Mouse (Mus musculus) forebrain, embryonic 14.5 days (tissue): ENCODE data around the gene Gsdma3. TPM values are rescaled to one million over a fixed set of nuclear protein-coding genes. Genes with fewer than 3 reads are reported as not detected.

ENCODE experiments used
- ATAC-seq: fragments of 200-750 bp; cut with Nextera tagmentation; 2 replicates; pipeline ENCODE4 v1.8.0; 2017; ENCODE audit warnings: mild to moderate bottlenecking, moderate library complexity
- DNase-seq: peaks from one replicate; pipeline ENCODE4 v3.0.0-alpha.2; 2015; ENCODE audit warnings: low spot score
- H3K27ac ChIP-seq: fragments of 300-500 bp; sonication (generic); 2 replicates; pipeline ENCODE4 v1.5.1; 2014; ENCODE audit warnings: low read depth, mild to moderate bottlenecking, control low read depth, low read length, moderate library complexity
- H3K27me3 ChIP-seq: fragments of 300-500 bp; sonication (generic); replicated peaks from 2 replicates; pipeline ENCODE4 v1.6.1; 2014; ENCODE audit warnings: low read length, control low read depth, mixed read lengths; ENCODE audit not compliant: control insufficient read depth, insufficient read depth
- H3K36me3 ChIP-seq: fragments of 300-500 bp; sonication (generic); 2 replicates; pipeline ENCODE4 v1.6.1; 2014; ENCODE audit warnings: low read length, control low read depth; ENCODE audit not compliant: control insufficient read depth, insufficient read depth
- H3K4me1 ChIP-seq: fragments of 300-500 bp; sonication (generic); 2 replicates; pipeline ENCODE4 v1.6.1; 2014; ENCODE audit warnings: antibody characterized with exemption, low read length, control low read depth; ENCODE audit not compliant: control insufficient read depth, insufficient read depth
- H3K4me2 ChIP-seq: fragments of 300-500 bp; sonication (generic); 2 replicates; pipeline ENCODE4 v1.6.1; 2014; ENCODE audit warnings: mild to moderate bottlenecking, control low read depth, low read length
- H3K4me3 ChIP-seq: fragments of 300-500 bp; sonication (generic); 2 replicates; pipeline ENCODE4 v1.5.1; 2014; ENCODE audit warnings: low read depth, low read length, control low read depth
- H3K9ac ChIP-seq: fragments of 300-500 bp; sonication (generic); 2 replicates; pipeline ENCODE4 v1.6.1; 2014; ENCODE audit warnings: mild to moderate bottlenecking, low read length, control low read depth, moderate library complexity
- H3K9me3 ChIP-seq: fragments of 300-500 bp; sonication (generic); replicated peaks from 2 replicates; pipeline ENCODE4 v1.6.1; 2016; ENCODE audit warnings: low read length, control low read depth, mixed read lengths; ENCODE audit not compliant: control insufficient read depth
- WGBS: fragments of 180-500 bp; shearing (Covaris S2); extraction: QIAGEN DNeasy Blood & Tissue Kit; methylation state at CpG from one replicate; pipeline ENCODE4 v1.1.7; 2014; 5-methylcytosine and 5-hydroxymethylcytosine counted together
- polyA plus RNA-seq: library from polyadenylated mRNA; unstranded; fragments of >200 nt; fragmentation: Nextera tagmentation; extraction: Ambion mirVana; gene quantifications from 2 replicates; pipeline ENCODE4 v1.2.1, GENCODE M21; 2014

Gene Gsdma3
- polyA plus RNA-seq, 1 experiment from 2014 or later: not detected

DNA sequence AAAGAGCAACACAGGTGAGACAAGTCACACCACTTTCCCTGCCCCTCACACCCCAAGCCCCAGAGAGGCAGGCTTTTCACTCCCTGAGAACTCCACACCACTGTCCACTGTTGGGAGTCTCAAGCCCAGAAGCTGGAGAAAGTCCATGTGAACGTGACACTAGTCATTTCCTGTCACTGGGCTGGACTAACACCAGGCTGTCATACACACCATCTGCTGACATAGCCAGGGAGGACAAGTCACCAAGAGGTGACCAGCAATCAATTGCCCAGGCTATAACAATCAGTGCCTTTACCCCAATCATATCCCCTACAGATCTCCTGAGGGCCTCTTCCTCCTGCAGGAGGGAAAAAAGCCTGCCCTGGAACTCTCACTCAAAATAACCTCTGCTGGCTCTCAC, 42.0 kb upstream of the Gsdma3 start:
- Histone ChIP-seq H3K9ac (no peak overlapping the region), H3K27ac (no peak overlapping the region), H3K9me3 (no peaks in the 10 kb centered on the region), H3K27me3 (no peaks in the 10 kb centered on the region), H3K4me3 (no peak overlapping the region), H3K4me1 (peaks cover 21% of the 10 kb centered on the region), H3K36me3 (peaks cover 32% of the 10 kb centered on the region), H3K4me2 (no peak overlapping the region)
- ATAC-seq: no peak
- 70% methylated on average over 1 of the region's 1 CpGs for WGBS
- no peak for DNase-seq

DNA sequence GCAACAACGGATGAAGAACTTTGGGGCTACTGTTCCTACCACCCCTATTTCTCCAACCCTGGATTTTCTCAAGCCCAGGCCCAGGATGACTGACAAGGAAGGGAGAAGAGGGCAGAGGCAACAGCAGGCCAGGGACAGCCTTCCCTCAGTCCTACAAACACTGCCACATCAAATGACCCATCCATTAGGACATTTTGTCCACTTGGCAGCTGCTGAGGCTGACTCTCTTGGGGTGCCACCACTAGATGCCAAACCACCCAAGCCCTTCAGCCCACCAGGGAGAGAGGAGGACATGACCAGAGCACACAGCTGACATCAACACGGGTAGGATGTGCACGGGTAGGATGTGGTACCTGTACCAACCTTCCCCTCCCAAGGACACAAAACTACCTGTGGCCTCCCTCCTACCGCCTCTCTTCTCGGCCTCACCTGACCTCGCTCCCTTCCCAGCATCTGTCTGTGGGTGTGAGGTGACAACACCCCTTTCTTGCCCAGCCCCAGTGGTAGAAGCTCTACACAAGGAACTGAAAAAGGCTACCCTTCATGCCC, 41.5 kb upstream of the Gsdma3 start:
- no peak overlapping the region for H3K9ac ChIP-seq
- H3K4me2 ChIP-seq: no peak overlapping the region
- H3K4me1 ChIP-seq: peaks cover 21% of the 10 kb centered on the region
- WGBS: 96% methylated on average over 6 of the region's 6 CpGs
- ATAC-seq (no peak), DNase-seq (no peak)
- H3K4me3 ChIP-seq: no peak overlapping the region
- H3K27ac ChIP-seq: no peak overlapping the region
- no peaks in the 10 kb centered on the region for H3K27me3 ChIP-seq
- H3K36me3 ChIP-seq: peaks cover 32% of the 10 kb centered on the region
- no peaks in the 10 kb centered on the region for H3K9me3 ChIP-seq

DNA sequence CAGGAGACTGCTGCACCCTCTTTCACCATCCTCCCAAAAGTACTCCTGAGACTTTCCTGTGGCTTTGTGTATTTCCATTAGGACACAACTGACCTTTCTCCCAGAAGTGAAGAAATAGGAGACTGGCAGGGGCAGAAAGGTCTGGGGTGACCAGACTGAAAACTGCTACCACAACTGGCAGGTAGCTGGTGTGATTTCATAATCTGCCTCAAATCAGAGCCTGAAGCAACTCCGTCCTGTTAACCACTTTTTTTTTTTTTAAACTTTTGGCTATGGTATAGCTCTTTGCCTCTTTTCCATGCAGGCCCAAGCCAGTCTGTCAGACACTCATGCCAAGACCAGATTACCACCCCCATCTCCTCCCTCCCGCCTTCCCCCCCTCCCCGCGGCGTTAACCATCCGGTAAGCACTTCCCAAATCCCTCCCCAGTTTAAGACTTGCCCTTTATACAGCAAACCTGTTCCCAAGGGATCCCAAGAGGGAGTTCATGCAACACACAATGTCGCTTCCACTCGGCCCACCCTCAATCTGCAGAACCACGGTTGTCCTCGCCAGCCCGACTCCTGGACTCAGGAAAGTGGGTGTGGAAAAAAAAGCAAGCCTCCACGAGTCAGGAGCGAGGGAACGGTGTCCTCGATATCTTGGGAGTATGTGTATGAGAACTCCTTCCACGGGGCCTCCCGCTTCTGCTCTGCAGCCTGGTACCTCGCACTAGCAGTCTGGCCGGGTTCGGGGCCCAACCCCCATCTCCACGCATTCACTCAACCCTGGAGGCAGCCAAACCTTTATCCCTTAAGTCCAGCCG, 39.9 kb upstream of the Gsdma3 start:
- under 1% methylated on average over 22 of the region's 22 CpGs for WGBS
- Histone ChIP-seq H3K27me3 (no peaks in the 10 kb centered on the region), H3K4me1 (peaks cover 21% of the 10 kb centered on the region), H3K9me3 (no peaks in the 10 kb centered on the region), H3K27ac (peak overlapping the region; percentile 67), H3K9ac (peak overlapping the region; percentile 87), H3K4me3 (peak overlapping the region; percentile 72), H3K4me2 (peak overlapping the region; percentile 85), H3K36me3 (peaks cover 22% of the 10 kb centered on the region)
- peak; percentile 43 for DNase-seq
- ATAC-seq: peak; percentile 47

DNA sequence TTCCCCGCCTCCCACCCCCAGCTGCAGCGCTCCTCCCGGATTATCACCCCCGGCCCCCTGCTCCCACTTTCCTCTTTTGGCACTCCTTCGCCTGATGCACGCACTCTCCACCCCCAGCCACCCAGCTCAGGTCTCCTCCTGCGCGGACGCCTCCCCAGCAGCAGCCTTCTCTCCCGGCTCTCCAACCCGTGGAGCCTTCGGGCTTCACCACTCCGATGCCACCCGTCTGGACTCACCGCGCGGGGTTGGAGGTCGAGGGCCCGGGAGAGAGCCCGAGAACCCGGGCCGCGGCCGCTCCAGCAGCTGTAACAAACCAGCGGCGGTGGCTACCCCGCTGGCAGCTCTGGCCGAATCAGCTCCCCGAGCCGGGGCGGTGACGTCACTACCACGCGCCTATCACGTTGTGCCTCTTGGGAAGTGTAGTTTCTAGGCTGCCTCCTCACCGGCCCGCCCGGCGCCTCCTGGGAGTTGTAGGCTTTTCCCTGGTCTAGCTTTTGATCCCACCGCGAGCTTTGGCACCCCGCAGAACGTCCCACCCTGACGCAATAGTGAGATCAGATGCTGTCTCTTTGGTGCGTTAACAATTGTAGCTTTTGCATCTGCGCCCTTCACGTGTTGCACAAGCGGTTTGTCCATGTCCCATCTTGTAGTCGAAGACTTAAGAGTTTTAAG, 39.1 kb upstream of the Gsdma3 start, which contains the start of gene Ormdl3:
Gene Ormdl3, minus strand, starts transcription at position 477 of the 672 bp plus-strand sequence.
- DNase-seq: peak; percentile 99
- ATAC-seq: peak; percentile 97
- H3K4me2 ChIP-seq: peak within 1 kb of the TSS; percentile 85
- no peaks in the 10 kb centered on the region for H3K9me3 ChIP-seq
- peak within 1 kb of the TSS; percentile 67 for H3K27ac ChIP-seq
- WGBS: under 1% methylated on average over 49 of the region's 49 CpGs
- H3K9ac ChIP-seq: peak within 1 kb of the TSS; percentile 87
- H3K27me3 ChIP-seq: no peaks in the 10 kb centered on the region
- H3K36me3 ChIP-seq: peaks cover 16% of the 10 kb centered on the region
- peak within 1 kb of the TSS; percentile 72 for H3K4me3 ChIP-seq
- peaks cover 21% of the 10 kb centered on the region for H3K4me1 ChIP-seq

DNA sequence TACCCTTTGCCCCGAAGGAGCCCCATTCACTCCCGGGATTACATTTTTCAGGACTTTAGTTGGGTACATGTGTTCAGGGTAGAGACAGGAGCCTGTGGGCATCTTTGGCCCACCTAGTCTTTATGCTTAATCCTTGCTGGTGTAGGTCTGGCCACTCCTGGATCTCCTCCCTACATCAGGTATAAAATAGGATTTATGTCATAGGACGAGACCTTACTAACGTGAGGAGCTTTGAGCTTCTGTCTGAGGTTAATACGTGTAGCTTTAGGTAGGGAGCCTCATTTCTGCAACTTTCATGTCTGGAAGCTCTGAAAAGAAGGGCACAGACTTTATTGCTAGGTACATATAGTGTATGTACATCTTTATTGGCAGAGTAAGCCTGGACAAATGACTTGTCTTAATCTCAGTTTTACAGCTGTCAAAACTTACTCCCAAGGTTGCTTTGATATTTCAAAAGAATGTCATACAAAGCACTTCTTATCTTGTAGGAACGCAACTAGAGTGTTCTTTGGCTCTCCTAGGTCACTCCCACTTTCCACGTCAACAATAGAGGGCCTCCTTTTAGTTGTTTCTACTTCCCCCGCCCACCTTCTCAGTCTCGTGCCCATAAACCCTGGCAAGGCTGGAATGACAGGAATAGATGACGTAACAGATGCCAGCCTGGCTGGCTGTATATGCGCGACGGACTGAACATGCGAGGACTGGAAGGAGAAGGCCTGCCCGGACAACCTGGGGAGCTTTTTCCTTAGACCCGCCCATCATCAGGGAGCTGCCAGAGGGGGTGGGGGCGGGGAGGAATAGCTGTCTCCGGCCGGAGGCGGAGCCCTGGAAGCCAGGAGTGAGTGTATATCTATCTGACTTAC, 38.2 kb upstream of the Gsdma3 start:
- DNase-seq: peak; percentile 80
- ATAC-seq: peak; percentile 37
- no peaks in the 10 kb centered on the region for H3K27me3 ChIP-seq
- H3K4me1 ChIP-seq: peaks cover 21% of the 10 kb centered on the region
- peak overlapping the region; percentile 72 for H3K4me3 ChIP-seq
- WGBS: 4% methylated on average over 20 of the region's 20 CpGs
- peaks cover 7% of the 10 kb centered on the region for H3K36me3 ChIP-seq
- peak overlapping the region; percentile 66 for H3K27ac ChIP-seq
- H3K9me3 ChIP-seq: no peaks in the 10 kb centered on the region
- peak overlapping the region; percentile 87 for H3K9ac ChIP-seq
- H3K4me2 ChIP-seq: peak overlapping the region; percentile 85

DNA sequence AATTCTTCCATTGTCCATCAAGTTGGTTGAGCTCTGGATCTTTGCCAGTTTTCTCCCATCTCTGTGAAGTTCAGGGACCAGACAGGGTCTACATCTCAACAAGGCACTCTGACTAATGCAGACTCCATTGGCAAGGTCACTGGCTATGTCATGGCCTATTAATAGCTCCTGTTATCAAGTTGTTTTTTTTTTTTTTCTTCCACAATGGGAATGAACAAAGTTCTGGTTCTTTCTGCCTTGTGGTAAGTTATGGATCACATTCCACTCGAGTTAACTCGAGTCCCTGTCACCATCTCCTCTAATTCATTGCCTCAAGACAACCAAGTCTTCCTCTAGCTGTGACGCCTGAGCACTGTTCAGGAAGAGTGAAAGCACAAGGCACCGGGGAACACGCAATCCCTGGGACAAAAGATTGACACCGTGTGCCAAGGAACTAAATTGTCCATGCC, 37.3 kb upstream of the Gsdma3 start:
- H3K9ac ChIP-seq: no peak overlapping the region
- no peak for ATAC-seq
- peak; percentile 33 for DNase-seq

DNA sequence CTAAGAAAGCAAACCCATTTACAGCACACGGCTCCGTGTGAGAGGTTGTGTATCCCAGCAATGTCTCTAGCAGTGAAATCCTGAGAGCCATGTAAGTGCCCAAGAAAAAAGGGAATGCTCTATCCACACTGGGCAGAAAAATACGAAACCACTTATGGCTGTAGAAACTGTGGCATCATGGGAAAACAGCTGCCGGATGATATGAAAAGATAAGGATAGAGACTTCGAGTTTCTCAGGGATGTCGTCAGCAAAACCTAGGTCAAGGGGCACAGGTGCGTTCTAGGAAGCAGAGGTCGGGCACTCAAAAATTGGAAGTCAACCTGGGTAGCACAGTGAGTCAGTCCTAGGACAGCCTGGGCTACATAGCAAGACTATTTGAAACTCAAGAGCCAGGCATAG, 36.9 kb upstream of the Gsdma3 start:
- no peak overlapping the region for H3K4me3 ChIP-seq
- H3K27me3 ChIP-seq: no peaks in the 10 kb centered on the region
- 89% methylated on average over 8 of the region's 8 CpGs for WGBS
- no peak overlapping the region for H3K4me2 ChIP-seq
- H3K9me3 ChIP-seq: no peaks in the 10 kb centered on the region
- DNase-seq (no peak), ATAC-seq (no peak)
- no peaks in the 10 kb centered on the region for H3K36me3 ChIP-seq
- peaks cover 21% of the 10 kb centered on the region for H3K4me1 ChIP-seq
- no peak overlapping the region for H3K27ac ChIP-seq
- no peak overlapping the region for H3K9ac ChIP-seq

More for the DNA sequence above, 37.3 kb upstream of the Gsdma3 start:
- Histone ChIP-seq H3K4me1 (peaks cover 21% of the 10 kb centered on the region), H3K4me2 (peak overlapping the region; percentile 85; the same call in 1 of the 2 replicates), H3K27ac (no peak overlapping the region), H3K27me3 (no peaks in the 10 kb centered on the region), H3K36me3 (no peaks in the 10 kb centered on the region), H3K9me3 (no peaks in the 10 kb centered on the region), H3K4me3 (0 out of 2 replicates have a peak overlapping the region, but pooled peaks have one; percentile 17)
- 74% methylated on average over 6 of the region's 6 CpGs for WGBS
